Mouse (Mus musculus): ENCODE measurements around the gene Btbd11. TPM values are rescaled to one million over a fixed set of nuclear protein-coding genes. Genes with fewer than 3 reads are reported as not detected.

Gene Btbd11
- total and polyA plus RNA-seq, 2 experiments, result 0.55 to 0.92 TPM

- Histone ChIP-seq H3K9ac (ENCODE audit: low read depth, low read length) (no peak overlapping the region), H3K27ac (replicated peaks; ENCODE audit: insufficient read depth, low read depth, low read length) (no peak overlapping the region), H3K79me2 (ENCODE audit: control insufficient read depth, insufficient read depth, low read length) (no peaks in the 10 kb centered on the region), H3K27me3 (ENCODE audit: control insufficient read depth, insufficient read depth, low read length) (no peaks in the 10 kb centered on the region), H3K4me1 (ENCODE audit: control insufficient read depth, insufficient read depth, low read length) (no peaks in the 10 kb centered on the region), H3K4me3 (ENCODE audit: insufficient read depth, low read depth, low read length) (no peak overlapping the region), H3K36me3 (ENCODE audit: control insufficient read depth, insufficient read depth, low read length) (no peaks in the 10 kb centered on the region)
- DNase-seq (ENCODE audit: extremely low read depth, low read depth, low spot score), result no peak
- 68% methylated on average over 8 of the region's 8 CpGs for WGBS
- TF ChIP-seq CTCF (IDR thresholded peaks at IDR 0.05; ENCODE audit: low read depth, low read length), result no peak
- no peak for TF ChIP-seq POLR2A (IDR thresholded peaks at IDR 0.05; ENCODE audit: extremely low read depth, insufficient read depth, low read length)
These were observed 79.8 kb downstream of the Btbd11 start for GRCm38 (mm10) chr10:85466409-85466761.

- 62% methylated on average over 7 of the region's 7 CpGs for WGBS
- H3K27ac ChIP-seq (replicated peaks; ENCODE audit: insufficient read depth, low read depth, low read length), result no peak overlapping the region
- no peaks in the 10 kb centered on the region for H3K27me3 ChIP-seq (ENCODE audit: control insufficient read depth, insufficient read depth, low read length)
- H3K79me2 ChIP-seq (ENCODE audit: control insufficient read depth, insufficient read depth, low read length), result no peaks in the 10 kb centered on the region
- H3K4me3 ChIP-seq (ENCODE audit: insufficient read depth, low read depth, low read length), result no peak overlapping the region
- no peaks in the 10 kb centered on the region for H3K36me3 ChIP-seq (ENCODE audit: control insufficient read depth, insufficient read depth, low read length)
- H3K4me1 ChIP-seq (ENCODE audit: control insufficient read depth, insufficient read depth, low read length), result no peaks in the 10 kb centered on the region
- no peak for DNase-seq (ENCODE audit: extremely low read depth, low read depth, low spot score)
- no peak overlapping the region for H3K9ac ChIP-seq (ENCODE audit: low read depth, low read length)
- TF ChIP-seq CTCF (IDR thresholded peaks at IDR 0.05; ENCODE audit: low read depth, low read length), result no peak
- no peak for TF ChIP-seq POLR2A (IDR thresholded peaks at IDR 0.05; ENCODE audit: extremely low read depth, insufficient read depth, low read length)
These were observed 80.8 kb downstream of the Btbd11 start for GRCm38 (mm10) chr10:85467393-85467792.

GRCm38 (mm10) chr10:85468527-85468926 lies 81.9 kb downstream of the Btbd11 start:
- 82% methylated on average over 4 of the region's 4 CpGs for WGBS
- Histone ChIP-seq H3K27ac (replicated peaks; ENCODE audit: insufficient read depth, low read depth, low read length) (no peak overlapping the region), H3K9ac (ENCODE audit: low read depth, low read length) (no peak overlapping the region), H3K4me1 (ENCODE audit: control insufficient read depth, insufficient read depth, low read length) (no peaks in the 10 kb centered on the region), H3K27me3 (ENCODE audit: control insufficient read depth, insufficient read depth, low read length) (no peaks in the 10 kb centered on the region), H3K4me3 (ENCODE audit: insufficient read depth, low read depth, low read length) (no peak overlapping the region), H3K36me3 (ENCODE audit: control insufficient read depth, insufficient read depth, low read length) (no peaks in the 10 kb centered on the region), H3K79me2 (ENCODE audit: control insufficient read depth, insufficient read depth, low read length) (no peaks in the 10 kb centered on the region)
- TF ChIP-seq CTCF (IDR thresholded peaks at IDR 0.05; ENCODE audit: low read depth, low read length), result no peak
- TF ChIP-seq POLR2A (IDR thresholded peaks at IDR 0.05; ENCODE audit: extremely low read depth, insufficient read depth, low read length), result no peak
- DNase-seq (ENCODE audit: extremely low read depth, low read depth, low spot score), result no peak

GRCm38 (mm10) chr10:85469341-85469740 lies 82.7 kb downstream of the Btbd11 start:
- 86% methylated on average over 5 of the region's 5 CpGs for WGBS
- H3K4me1 ChIP-seq (ENCODE audit: control insufficient read depth, insufficient read depth, low read length), result no peaks in the 10 kb centered on the region
- no peak overlapping the region for H3K27ac ChIP-seq (replicated peaks; ENCODE audit: insufficient read depth, low read depth, low read length)
- no peak for TF ChIP-seq POLR2A (IDR thresholded peaks at IDR 0.05; ENCODE audit: extremely low read depth, insufficient read depth, low read length)
- no peak for TF ChIP-seq CTCF (IDR thresholded peaks at IDR 0.05; ENCODE audit: low read depth, low read length)
- no peak for DNase-seq (ENCODE audit: extremely low read depth, low read depth, low spot score)
- no peak overlapping the region for H3K9ac ChIP-seq (ENCODE audit: low read depth, low read length)
- H3K36me3 ChIP-seq (ENCODE audit: control insufficient read depth, insufficient read depth, low read length), result no peaks in the 10 kb centered on the region
- H3K4me3 ChIP-seq (ENCODE audit: insufficient read depth, low read depth, low read length), result no peak overlapping the region
- H3K79me2 ChIP-seq (ENCODE audit: control insufficient read depth, insufficient read depth, low read length), result no peaks in the 10 kb centered on the region
- H3K27me3 ChIP-seq (ENCODE audit: control insufficient read depth, insufficient read depth, low read length), result no peaks in the 10 kb centered on the region

GRCm38 (mm10) chr10:85473265-85473664 lies 86.7 kb downstream of the Btbd11 start:
- DNase-seq (ENCODE audit: extremely low read depth, low read depth, low spot score), result no peak
- TF ChIP-seq CTCF (IDR thresholded peaks at IDR 0.05; ENCODE audit: low read depth, low read length), result no peak
- Histone ChIP-seq H3K27ac (replicated peaks; ENCODE audit: insufficient read depth, low read depth, low read length) (no peak overlapping the region), H3K9ac (ENCODE audit: low read depth, low read length) (no peak overlapping the region), H3K79me2 (ENCODE audit: control insufficient read depth, insufficient read depth, low read length) (no peaks in the 10 kb centered on the region), H3K4me3 (ENCODE audit: insufficient read depth, low read depth, low read length) (no peak overlapping the region), H3K36me3 (ENCODE audit: control insufficient read depth, insufficient read depth, low read length) (no peaks in the 10 kb centered on the region), H3K27me3 (ENCODE audit: control insufficient read depth, insufficient read depth, low read length) (no peaks in the 10 kb centered on the region), H3K4me1 (ENCODE audit: control insufficient read depth, insufficient read depth, low read length) (no peaks in the 10 kb centered on the region)
- WGBS, result 76% methylated on average over 4 of the region's 4 CpGs

- no peaks in the 10 kb centered on the region for H3K36me3 ChIP-seq (ENCODE audit: control insufficient read depth, insufficient read depth, low read length)
- no peak overlapping the region for H3K27ac ChIP-seq (replicated peaks; ENCODE audit: insufficient read depth, low read depth, low read length)
- TF ChIP-seq CTCF (IDR thresholded peaks at IDR 0.05; ENCODE audit: low read depth, low read length), result no peak
- TF ChIP-seq POLR2A (IDR thresholded peaks at IDR 0.05; ENCODE audit: extremely low read depth, insufficient read depth, low read length), result no peak
- no peaks in the 10 kb centered on the region for H3K79me2 ChIP-seq (ENCODE audit: control insufficient read depth, insufficient read depth, low read length)
- H3K4me1 ChIP-seq (ENCODE audit: control insufficient read depth, insufficient read depth, low read length), result no peaks in the 10 kb centered on the region
- DNase-seq (ENCODE audit: extremely low read depth, low read depth, low spot score), result no peak
- 88% methylated on average over 3 of the region's 3 CpGs for WGBS
- no peaks in the 10 kb centered on the region for H3K27me3 ChIP-seq (ENCODE audit: control insufficient read depth, insufficient read depth, low read length)
- no peak overlapping the region for H3K9ac ChIP-seq (ENCODE audit: low read depth, low read length)
- no peak overlapping the region for H3K4me3 ChIP-seq (ENCODE audit: insufficient read depth, low read depth, low read length)
These were observed 87.3 kb downstream of the Btbd11 start for GRCm38 (mm10) chr10:85473871-85474270.

Measured in liver, adult 2 months (tissue).